Mouse (Mus musculus): ENCODE measurements around the gene Chaf1a.

- TF ChIP-seq CTCF (IDR thresholded peaks at IDR 0.05; ENCODE audit: control insufficient read depth, insufficient read depth, insufficient read length) = no peak
- TF ChIP-seq MYOD1 (IDR thresholded peaks at IDR 0.05; ENCODE audit: control insufficient read depth, insufficient read length, low read depth) = no peak
- TF ChIP-seq CEBPB (IDR thresholded peaks at IDR 0.05; ENCODE audit: low read depth) = no peak
Measured at GRCm38 (mm10) chr17:56074097-56074826, 34.0 kb downstream of the Chaf1a start.

All from C2C12 (cell line).